Mouse (Mus musculus) ES-Bruce4 (cell line): ENCODE data around the gene Mark3. TPM values are rescaled to one million over a fixed set of nuclear protein-coding genes. Genes with fewer than 3 reads are reported as not detected.

Source experiments
- H3K27ac ChIP-seq: 2 replicates; pipeline ENCODE4 v1.5.1; 2012; ENCODE audit warnings: low read length, inconsistent platforms; ENCODE audit not compliant: insufficient read depth
- H3K27me3 ChIP-seq: 2 replicates; pipeline ENCODE4 v1.6.1; 2012; ENCODE audit warnings: mild to moderate bottlenecking, low read length, inconsistent platforms; ENCODE audit not compliant: control insufficient read depth, poor library complexity, insufficient read depth, severe bottlenecking
- H3K36me3 ChIP-seq: 2 replicates; pipeline ENCODE4 v1.6.1; 2012; ENCODE audit warnings: inconsistent platforms, mild to moderate bottlenecking, low read length, moderate library complexity; ENCODE audit not compliant: control insufficient read depth, poor library complexity, insufficient read depth, severe bottlenecking
- H3K4me1 ChIP-seq: one replicate; pipeline ENCODE4 v1.8.1; 2011; ENCODE audit warnings: low read length; ENCODE audit not compliant: control insufficient read depth, insufficient read depth
- H3K4me3 ChIP-seq: 2 replicates; pipeline ENCODE4 v1.5.1; 2011; ENCODE audit warnings: low read depth, mild to moderate bottlenecking, low read length
- H3K9ac ChIP-seq: 2 replicates; pipeline ENCODE4 v1.6.1; 2012; ENCODE audit warnings: low read depth, mild to moderate bottlenecking, inconsistent platforms; ENCODE audit not compliant: poor library complexity, severe bottlenecking
- H3K9me3 ChIP-seq: replicated peaks from 2 replicates; pipeline ENCODE4 v1.6.1; 2012; ENCODE audit warnings: mild to moderate bottlenecking, low read length, inconsistent platforms; ENCODE audit not compliant: control insufficient read depth, poor library complexity, insufficient read depth, severe bottlenecking
- CTCF ChIP-seq: IDR thresholded peaks from one replicate; pipeline ENCODE4 v1.8.1; 2011; ENCODE audit warnings: low read depth, low read length
- EP300 ChIP-seq: IDR thresholded peaks from 2 replicates; pipeline ENCODE4 v1.6.1; 2011; ENCODE audit warnings: low read depth, low read length; ENCODE audit not compliant: insufficient read depth
- POLR2A ChIP-seq: IDR thresholded peaks from one replicate; pipeline ENCODE4 v1.8.1; 2011; ENCODE audit warnings: low read length; ENCODE audit not compliant: insufficient read depth
- polyA plus RNA-seq: library from polyadenylated mRNA; stranded (reverse); fragments of >200 nt; gene quantifications from 2 replicates; pipeline ENCODE4 v1.2.4, GENCODE M21; 2011; ENCODE audit warnings: low read depth; ENCODE audit not compliant: missing spikeins, insufficient read depth, insufficient read length

Mark3 gene
- polyA plus RNA-seq, 1 experiment: 90.2 TPM

DNA sequence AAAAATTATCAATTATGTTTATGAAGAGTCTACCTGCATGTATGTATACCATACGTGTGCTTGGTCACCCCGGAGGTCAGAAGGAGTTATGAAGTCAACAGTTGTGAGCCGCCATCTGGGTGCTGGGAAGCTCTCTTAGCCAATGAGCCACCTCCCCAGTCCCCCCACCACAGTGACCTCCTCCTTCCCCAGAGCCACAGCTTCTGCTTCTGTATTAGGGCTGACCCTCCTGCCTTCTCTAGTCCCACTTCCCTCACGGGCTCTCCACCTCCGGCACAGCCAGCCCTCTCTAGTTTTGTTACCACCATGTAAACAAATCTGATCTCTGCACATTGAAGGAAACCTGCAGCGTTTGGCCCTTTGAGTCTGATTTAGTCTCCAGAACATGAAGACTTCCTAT, 16.8 kb upstream of the Mark3 start:
- Histone ChIP-seq H3K9me3 (no peaks in the 10 kb centered on the region), H3K4me1 (peaks cover 5% of the 10 kb centered on the region), H3K27me3 (no peaks in the 10 kb centered on the region), H3K4me3 (no peak overlapping the region), H3K9ac (no peak overlapping the region), H3K27ac (no peak overlapping the region), H3K36me3 (no peaks in the 10 kb centered on the region)
- no peak for TF ChIP-seq EP300
- no peak for TF ChIP-seq POLR2A
- no peak for TF ChIP-seq CTCF

DNA sequence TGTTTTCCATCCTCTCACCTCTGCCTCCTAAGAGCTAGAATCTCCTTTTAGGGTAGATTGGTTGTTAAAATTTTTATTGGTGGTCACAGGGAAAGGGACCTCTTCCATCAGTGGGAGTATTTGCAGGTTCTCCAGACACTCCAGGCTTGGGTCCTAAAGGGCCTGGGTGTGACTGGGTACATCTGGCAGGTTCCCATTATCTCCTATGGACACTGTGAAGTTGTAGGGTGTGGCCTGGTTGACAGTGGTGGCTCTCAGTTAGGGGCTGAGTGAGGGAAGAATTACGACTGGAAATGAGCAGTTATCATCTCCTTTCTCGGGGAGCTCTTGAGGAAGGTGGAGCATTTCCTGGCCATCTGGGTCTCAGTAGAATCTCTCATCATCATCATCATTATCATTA, 15.7 kb upstream of the Mark3 start:
- Histone ChIP-seq H3K9ac (no peak overlapping the region), H3K4me3 (no peak overlapping the region), H3K36me3 (no peaks in the 10 kb centered on the region), H3K4me1 (peaks cover 2% of the 10 kb centered on the region), H3K27me3 (no peaks in the 10 kb centered on the region), H3K9me3 (no peaks in the 10 kb centered on the region), H3K27ac (no peak overlapping the region)
- no peak for TF ChIP-seq CTCF
- TF ChIP-seq EP300: no peak
- no peak for TF ChIP-seq POLR2A

DNA sequence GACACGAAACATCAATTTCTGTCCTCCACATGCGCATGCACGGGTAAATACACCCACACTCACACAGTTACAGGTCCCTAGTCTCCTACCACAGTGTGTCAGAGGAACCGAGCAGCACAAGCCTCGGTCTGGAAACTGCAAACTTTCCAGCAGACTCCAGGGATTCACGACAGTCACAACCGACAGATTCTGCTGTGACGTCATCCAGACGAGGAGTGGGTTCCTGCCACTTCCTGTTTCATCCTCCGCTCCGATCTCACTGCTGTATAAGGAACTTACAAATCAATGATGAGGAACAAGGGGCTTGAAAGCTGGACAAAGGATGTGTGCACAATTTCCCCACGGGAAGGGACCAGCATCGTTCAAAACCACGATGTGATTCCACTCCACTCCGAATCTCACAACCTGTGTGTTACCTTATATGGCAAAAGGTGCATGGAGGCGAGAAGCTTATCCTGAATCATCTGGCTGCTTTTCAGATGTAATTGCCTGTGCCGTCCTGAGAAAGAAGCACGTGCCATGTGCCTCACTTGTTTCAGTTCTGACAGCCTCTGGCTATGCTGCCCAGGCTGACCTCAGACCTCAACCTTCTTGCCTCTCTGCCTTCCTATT, 14.6 kb upstream of the Mark3 start:
- TF ChIP-seq CTCF: no peak
- TF ChIP-seq POLR2A: no peak
- no peak for TF ChIP-seq EP300
- H3K4me1 ChIP-seq: peaks cover 2% of the 10 kb centered on the region
- no peaks in the 10 kb centered on the region for H3K9me3 ChIP-seq
- no peak overlapping the region for H3K27ac ChIP-seq
- H3K4me3 ChIP-seq: no peak overlapping the region
- H3K36me3 ChIP-seq: no peaks in the 10 kb centered on the region
- no peaks in the 10 kb centered on the region for H3K27me3 ChIP-seq
- no peak overlapping the region for H3K9ac ChIP-seq

DNA sequence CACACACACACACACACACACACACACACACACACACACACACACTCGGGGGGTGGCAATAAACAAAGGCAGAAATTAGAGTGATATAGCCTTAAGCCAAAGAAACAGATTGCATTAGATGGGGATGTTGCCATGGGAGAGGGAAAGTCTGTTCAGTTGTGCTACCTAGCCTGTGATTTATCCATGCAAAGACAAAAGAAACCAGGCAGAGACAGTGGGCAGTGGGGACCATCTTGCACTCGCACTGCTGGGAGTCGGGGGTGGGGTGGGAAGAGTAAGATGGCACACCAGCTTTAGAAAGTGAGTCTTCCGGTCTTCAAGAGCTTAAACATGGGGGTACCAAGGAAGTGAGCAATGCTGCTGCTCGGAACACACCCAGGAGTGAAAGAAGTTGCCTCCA, 14.0 kb upstream of the Mark3 start:
- Histone ChIP-seq H3K4me1 (peaks cover 2% of the 10 kb centered on the region), H3K9me3 (no peaks in the 10 kb centered on the region), H3K36me3 (no peaks in the 10 kb centered on the region), H3K27ac (no peak overlapping the region), H3K4me3 (no peak overlapping the region), H3K9ac (no peak overlapping the region), H3K27me3 (no peaks in the 10 kb centered on the region)
- TF ChIP-seq CTCF: no peak
- TF ChIP-seq EP300: no peak
- TF ChIP-seq POLR2A: no peak

DNA sequence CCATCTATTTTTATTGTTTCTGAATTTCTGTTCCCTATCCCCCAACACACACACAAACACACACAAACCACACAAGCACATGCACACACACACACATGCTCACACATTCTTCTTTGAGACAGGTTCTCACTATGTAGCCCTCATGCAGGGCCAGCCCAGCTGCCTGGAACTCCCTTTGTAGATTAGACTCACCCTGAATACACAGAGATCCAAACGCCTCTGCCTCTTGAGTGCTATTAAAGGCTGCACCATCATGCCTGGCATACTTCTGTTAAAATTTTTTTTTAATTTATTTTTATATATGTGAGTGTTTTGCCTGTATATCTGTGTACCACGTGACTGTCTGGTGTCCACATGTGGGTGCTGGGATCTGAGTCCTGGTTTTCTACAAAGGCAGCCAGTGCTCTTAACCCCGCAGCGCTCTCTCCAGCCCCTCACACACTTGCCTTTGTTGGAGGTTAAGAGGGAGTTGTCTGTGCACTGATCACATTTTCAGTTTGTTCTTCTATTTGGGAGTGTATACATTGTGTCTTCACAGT, 12.0 kb upstream of the Mark3 start:
- no peaks in the 10 kb centered on the region for H3K9me3 ChIP-seq
- H3K4me3 ChIP-seq: no peak overlapping the region
- H3K4me1 ChIP-seq: no peaks in the 10 kb centered on the region
- no peaks in the 10 kb centered on the region for H3K27me3 ChIP-seq
- no peak overlapping the region for H3K27ac ChIP-seq
- TF ChIP-seq POLR2A: no peak
- TF ChIP-seq EP300: no peak
- no peak for TF ChIP-seq CTCF
- no peak overlapping the region for H3K9ac ChIP-seq
- no peaks in the 10 kb centered on the region for H3K36me3 ChIP-seq

DNA sequence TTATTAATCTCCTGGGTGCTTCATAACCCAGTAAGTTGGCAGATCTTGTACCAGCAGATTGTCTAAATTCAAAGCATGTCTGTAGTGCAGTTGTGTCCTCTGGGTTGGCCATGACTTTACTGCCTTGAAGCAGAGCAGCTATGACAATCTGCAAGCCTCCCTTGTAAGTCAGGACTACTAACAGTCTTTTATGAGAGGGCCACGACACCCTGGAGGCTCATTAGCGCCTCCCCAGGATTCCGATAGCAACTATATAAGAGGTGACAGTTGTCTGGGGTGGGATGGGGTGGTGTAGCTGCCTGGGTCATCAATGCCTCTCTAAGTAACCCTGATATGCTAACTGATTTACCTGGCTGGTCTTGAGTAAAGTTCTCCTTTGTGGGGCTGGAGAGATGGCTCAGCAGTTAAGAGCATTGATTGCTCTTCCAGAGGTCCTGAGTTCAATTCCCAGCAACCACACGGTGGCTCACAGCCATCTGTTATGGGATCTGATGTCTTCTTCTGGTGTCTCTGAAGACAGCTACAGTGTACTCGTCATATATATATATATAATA, 11.2 kb upstream of the Mark3 start:
- Histone ChIP-seq H3K36me3 (no peaks in the 10 kb centered on the region), H3K4me1 (no peaks in the 10 kb centered on the region), H3K9ac (no peak overlapping the region), H3K27ac (no peak overlapping the region), H3K4me3 (no peak overlapping the region), H3K9me3 (no peaks in the 10 kb centered on the region), H3K27me3 (no peaks in the 10 kb centered on the region)
- TF ChIP-seq CTCF (peak; percentile 47), POLR2A (no peak), EP300 (no peak)
